Mouse (Mus musculus): ENCODE results near the gene Wfdc11. TPM values are rescaled to one million over a fixed set of nuclear protein-coding genes. Genes with fewer than 3 reads are reported as not detected.
"Not testable (repeated sequence)": the region's sequence is repeated elsewhere in the genome, so short reads cannot be mapped to it uniquely, and the experiment has no call there.

Gene Wfdc11
- polyA plus RNA-seq, 1 experiment from 2014 or later, result not detected

DNA sequence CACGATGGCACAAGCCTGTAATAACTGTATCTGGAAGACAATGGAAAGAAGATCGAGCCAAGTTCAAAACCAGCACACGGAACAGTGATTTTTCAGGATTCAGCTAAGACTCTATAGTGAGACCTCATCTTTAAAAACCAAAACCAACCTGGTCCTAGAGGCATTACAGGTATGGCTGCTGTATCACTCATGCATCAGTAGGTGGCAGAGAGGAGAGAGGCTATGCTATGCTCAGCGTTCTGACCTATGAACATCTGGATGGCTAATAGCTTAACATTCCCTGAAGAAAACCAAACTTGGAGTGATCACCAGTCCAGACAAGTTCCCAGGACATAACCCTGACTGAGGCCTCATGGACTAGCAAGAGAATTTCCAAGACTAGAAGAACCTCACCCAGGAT, 52.1 kb downstream of the Wfdc11 start:
- WGBS, result 78% methylated on average over 4 of the region's 4 CpGs

DNA sequence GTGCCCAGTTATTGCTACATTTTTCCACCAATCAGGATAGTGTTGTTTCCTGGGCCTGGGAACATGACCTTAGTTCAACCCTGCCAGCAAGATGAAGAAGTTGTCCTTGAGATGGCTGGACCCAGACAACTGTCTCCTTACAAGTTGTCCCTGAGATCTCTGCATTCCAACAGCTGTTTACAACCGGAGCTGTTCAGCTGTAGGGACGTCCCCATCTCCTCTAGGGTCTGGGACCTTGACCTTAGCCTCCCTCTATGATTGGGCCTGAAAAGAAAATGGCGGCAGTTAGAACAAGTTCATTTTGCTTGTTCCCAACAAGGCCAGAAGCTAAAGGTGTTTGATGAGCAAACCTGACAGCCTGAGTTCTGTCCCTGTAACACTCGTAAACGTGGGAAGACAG, 54.8 kb downstream of the Wfdc11 start:
- no peaks in the 10 kb centered on the region for H3K9me3 ChIP-seq (ENCODE audit: control insufficient read depth, low read length)
- 71% methylated on average over 5 of the region's 5 CpGs for WGBS
- H3K27ac ChIP-seq (replicated peaks), result no peak overlapping the region
- no peaks in the 10 kb centered on the region for H3K27me3 ChIP-seq (ENCODE audit: control insufficient read depth, insufficient read depth, low read length)
- TF ChIP-seq CTCF (IDR thresholded peaks at IDR 0.05; ENCODE audit: low read depth) (no peak), EP300 (optimal IDR thresholded peaks at IDR 0.05) (no peak)
- no peak overlapping the region for H3K4me3 ChIP-seq (ENCODE audit: low read depth, low read length)
- ATAC-seq (ENCODE audit: low FRiP score, low TSS enrichment) (no peak), DNase-seq (ENCODE audit: low spot score) (no peak)
- no peak overlapping the region for H3K4me2 ChIP-seq (replicated peaks; ENCODE audit: low read depth)
- no peaks in the 10 kb centered on the region for H3K36me3 ChIP-seq (ENCODE audit: control insufficient read depth, insufficient read depth, low read length)
- H3K4me1 ChIP-seq (replicated peaks; ENCODE audit: control insufficient read depth, insufficient read depth), result no peaks in the 10 kb centered on the region
- H3K9ac ChIP-seq (ENCODE audit: low read length), result no peak overlapping the region

More for the DNA sequence above, 52.1 kb downstream of the Wfdc11 start:
- Histone ChIP-seq H3K9me3 (ENCODE audit: control insufficient read depth, low read length) (no peaks in the 10 kb centered on the region), H3K27me3 (ENCODE audit: control insufficient read depth, insufficient read depth, low read length) (no peaks in the 10 kb centered on the region), H3K4me2 (replicated peaks; ENCODE audit: low read depth) (no peak overlapping the region), H3K4me3 (ENCODE audit: low read depth, low read length) (no peak overlapping the region), H3K36me3 (ENCODE audit: control insufficient read depth, insufficient read depth, low read length) (no peaks in the 10 kb centered on the region), H3K27ac (replicated peaks) (no peak overlapping the region), H3K9ac (ENCODE audit: low read length) (no peak overlapping the region), H3K4me1 (replicated peaks; ENCODE audit: control insufficient read depth, insufficient read depth) (no peaks in the 10 kb centered on the region)
- DNase-seq (ENCODE audit: low spot score) (no peak), ATAC-seq (ENCODE audit: low FRiP score, low TSS enrichment) (no peak)
- peak; percentile 45 for TF ChIP-seq CTCF (IDR thresholded peaks at IDR 0.05; ENCODE audit: low read depth)
- TF ChIP-seq EP300 (optimal IDR thresholded peaks at IDR 0.05), result no peak

DNA sequence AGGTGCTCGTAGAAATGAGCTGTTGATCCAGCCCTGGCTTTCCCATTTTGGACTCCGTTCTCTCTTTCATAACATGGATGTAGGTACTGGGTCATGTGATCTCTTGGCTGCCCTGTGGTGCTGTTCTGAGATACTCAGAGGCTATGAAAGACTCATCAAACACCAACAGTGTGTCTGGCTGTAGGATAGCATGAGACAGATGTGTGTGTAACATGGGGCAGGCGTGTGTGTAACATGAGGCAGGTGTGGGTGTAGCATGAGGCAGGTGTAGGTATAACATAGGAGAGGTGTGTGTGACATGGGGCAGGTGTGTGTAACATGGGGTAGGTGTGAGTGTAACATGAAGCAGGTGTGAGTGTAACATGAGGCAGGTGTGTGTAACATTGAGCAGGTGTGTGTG, 58.5 kb downstream of the Wfdc11 start:
- no peak overlapping the region for H3K4me2 ChIP-seq (replicated peaks; ENCODE audit: low read depth)
- ATAC-seq (ENCODE audit: low FRiP score, low TSS enrichment) (no peak), DNase-seq (ENCODE audit: low spot score) (no peak)
- H3K9ac ChIP-seq (ENCODE audit: low read length), result no peak overlapping the region
- no peak for TF ChIP-seq EP300 (optimal IDR thresholded peaks at IDR 0.05)
- no peak for TF ChIP-seq CTCF (IDR thresholded peaks at IDR 0.05; ENCODE audit: low read depth)
- H3K4me3 ChIP-seq (ENCODE audit: low read depth, low read length), result no peak overlapping the region
- no peaks in the 10 kb centered on the region for H3K36me3 ChIP-seq (ENCODE audit: control insufficient read depth, insufficient read depth, low read length)
- H3K27ac ChIP-seq (replicated peaks), result no peak overlapping the region
- 86% methylated on average over 3 of the region's 3 CpGs for WGBS
- no peaks in the 10 kb centered on the region for H3K9me3 ChIP-seq (ENCODE audit: control insufficient read depth, low read length)
- H3K27me3 ChIP-seq (ENCODE audit: control insufficient read depth, insufficient read depth, low read length), result no peaks in the 10 kb centered on the region
- H3K4me1 ChIP-seq (replicated peaks; ENCODE audit: control insufficient read depth, insufficient read depth), result no peaks in the 10 kb centered on the region

DNA sequence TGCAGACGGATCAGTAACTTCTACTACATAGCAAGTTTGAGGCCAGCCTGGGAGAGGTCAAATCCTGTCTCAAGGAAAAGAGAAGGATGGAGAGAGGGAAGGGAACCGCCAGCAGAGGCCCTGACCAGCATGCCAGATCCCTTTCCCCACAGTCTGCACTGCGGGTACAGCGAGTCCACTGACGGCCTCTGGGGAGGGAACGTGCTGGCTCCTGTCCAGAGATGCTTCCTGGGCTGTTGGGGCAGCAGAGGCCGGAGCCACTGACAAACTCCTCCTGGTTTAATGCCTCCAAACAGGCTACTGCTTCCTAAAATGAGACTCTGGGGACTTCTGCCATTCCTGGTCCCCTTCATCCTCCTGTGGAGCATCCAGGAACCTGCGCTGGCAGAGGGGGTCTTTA, 60.4 kb downstream of the Wfdc11 start, which contains the start of the genes Wfdc6b and Wfdc8:
TSS of gene Wfdc6b (plus strand) at position 52 of the 400 bp plus-strand sequence.
TSS of gene Wfdc8 (minus strand) at position 156 of the 400 bp plus-strand sequence.
- H3K4me2 ChIP-seq (replicated peaks; ENCODE audit: low read depth); H3K4me3 ChIP-seq (ENCODE audit: low read depth, low read length); H3K27me3 ChIP-seq (ENCODE audit: control insufficient read depth, insufficient read depth, low read length); ATAC-seq (ENCODE audit: low FRiP score, low TSS enrichment); H3K27ac ChIP-seq (replicated peaks); H3K9me3 ChIP-seq (ENCODE audit: control insufficient read depth, low read length); H3K4me1 ChIP-seq (replicated peaks; ENCODE audit: control insufficient read depth, insufficient read depth); H3K9ac ChIP-seq (ENCODE audit: low read length); H3K36me3 ChIP-seq (ENCODE audit: control insufficient read depth, insufficient read depth, low read length); DNase-seq (ENCODE audit: low spot score): not testable (repeated sequence)
- 44% methylated on average over 8 of the region's 8 CpGs for WGBS

Other genes starting within 250 kb of the Wfdc11 start
- gene Sdc4, start 230.2 kb downstream of the Wfdc11 start, polyA plus RNA-seq (2015; fragmentation: Nextera tagmentation; extraction: Ambion mirVana), result 133 and 143 TPM in 2 replicates
- 46.9 and 48.6 TPM in 2 replicates for gene Sys1, start 217.1 kb downstream of the Wfdc11 start, polyA plus RNA-seq (2015; fragmentation: Nextera tagmentation; extraction: Ambion mirVana)
- 26.9 and 28.1 TPM in 2 replicates for gene Gm20458, start 213.1 kb downstream of the Wfdc11 start, polyA plus RNA-seq (2015; fragmentation: Nextera tagmentation; extraction: Ambion mirVana)
- gene Trp53tg5, start 200.4 kb downstream of the Wfdc11 start, polyA plus RNA-seq (2015; fragmentation: Nextera tagmentation; extraction: Ambion mirVana), result not detected in 2 replicates
- 27.3 and 27.8 TPM in 2 replicates for gene Dbndd2, start 188.0 kb downstream of the Wfdc11 start, polyA plus RNA-seq (2015; fragmentation: Nextera tagmentation; extraction: Ambion mirVana)
- 53.6 and 54.7 TPM in 2 replicates for gene Pigt, start 176.6 kb downstream of the Wfdc11 start, polyA plus RNA-seq (2015; fragmentation: Nextera tagmentation; extraction: Ambion mirVana)
- 123 and 147 TPM in 2 replicates for gene Wfdc2, start 111.7 kb downstream of the Wfdc11 start, polyA plus RNA-seq (2015; fragmentation: Nextera tagmentation; extraction: Ambion mirVana)
- gene Spint3, start 100.6 kb downstream of the Wfdc11 start, polyA plus RNA-seq (2015; fragmentation: Nextera tagmentation; extraction: Ambion mirVana), result not detected in 2 replicates
- gene Wfdc6a, start 88.6 kb downstream of the Wfdc11 start, polyA plus RNA-seq (2015; fragmentation: Nextera tagmentation; extraction: Ambion mirVana), result 0.75 and 1.1 TPM in 2 replicates
- not detected in 2 replicates for gene Eppin, start 80.5 kb downstream of the Wfdc11 start, polyA plus RNA-seq (2015; fragmentation: Nextera tagmentation; extraction: Ambion mirVana)
- gene Wfdc6b, start 60.6 kb downstream of the Wfdc11 start, polyA plus RNA-seq (2015; fragmentation: Nextera tagmentation; extraction: Ambion mirVana), result not detected in 2 replicates
- not detected in 2 replicates for gene Wfdc8, start 60.5 kb downstream of the Wfdc11 start, polyA plus RNA-seq (2015; fragmentation: Nextera tagmentation; extraction: Ambion mirVana)
- gene Wfdc16, start 35.3 kb downstream of the Wfdc11 start, polyA plus RNA-seq (2015; fragmentation: Nextera tagmentation; extraction: Ambion mirVana), result not detected in 2 replicates
- 12.2 and 12.6 TPM in 2 replicates for gene Wfdc10, start 18.0 kb downstream of the Wfdc11 start, polyA plus RNA-seq (2015; fragmentation: Nextera tagmentation; extraction: Ambion mirVana)
- gene Wfdc9, start 17.5 kb downstream of the Wfdc11 start, polyA plus RNA-seq (2015; fragmentation: Nextera tagmentation; extraction: Ambion mirVana), result 0.58 TPM in 1 of 2 replicates, not detected in the other
- gene Wfdc13, start 11.0 kb upstream of the Wfdc11 start, polyA plus RNA-seq (2015; fragmentation: Nextera tagmentation; extraction: Ambion mirVana), result 2.1 and 2.6 TPM in 2 replicates
- not detected in 2 replicates for gene Spint4, start 24.4 kb upstream of the Wfdc11 start, polyA plus RNA-seq (2015; fragmentation: Nextera tagmentation; extraction: Ambion mirVana)
- not detected in 2 replicates for gene Spint5, start 41.2 kb upstream of the Wfdc11 start, polyA plus RNA-seq (2015; fragmentation: Nextera tagmentation; extraction: Ambion mirVana)
- 1.4 TPM in 2 replicates for gene Wfdc3, start 71.8 kb upstream of the Wfdc11 start, polyA plus RNA-seq (2015; fragmentation: Nextera tagmentation; extraction: Ambion mirVana)
- 38.0 and 39.1 TPM in 2 replicates for gene Dnttip1, start 71.9 kb upstream of the Wfdc11 start, polyA plus RNA-seq (2015; fragmentation: Nextera tagmentation; extraction: Ambion mirVana)
- 74.1 and 104 TPM in 2 replicates for gene Ube2c, start 95.8 kb upstream of the Wfdc11 start, polyA plus RNA-seq (2015; fragmentation: Nextera tagmentation; extraction: Ambion mirVana)
- gene Tnnc2, start 105.9 kb upstream of the Wfdc11 start, polyA plus RNA-seq (2015; fragmentation: Nextera tagmentation; extraction: Ambion mirVana), result 7.0 and 8.5 TPM in 2 replicates
- 13.9 and 14.9 TPM in 2 replicates for gene Snx21, start 111.7 kb upstream of the Wfdc11 start, polyA plus RNA-seq (2015; fragmentation: Nextera tagmentation; extraction: Ambion mirVana)
- gene Acot8, start 130.8 kb upstream of the Wfdc11 start, polyA plus RNA-seq (2015; fragmentation: Nextera tagmentation; extraction: Ambion mirVana), result 39.4 and 43.8 TPM in 2 replicates
- 3.8 and 4.4 TPM in 2 replicates for gene Zswim3, start 131.0 kb upstream of the Wfdc11 start, polyA plus RNA-seq (2015; fragmentation: Nextera tagmentation; extraction: Ambion mirVana)
- gene Zswim1, start 148.6 kb upstream of the Wfdc11 start, polyA plus RNA-seq (2015; fragmentation: Nextera tagmentation; extraction: Ambion mirVana), result 10.1 and 11.4 TPM in 2 replicates
- not detected in 2 replicates for gene Spata25, start 154.4 kb upstream of the Wfdc11 start, polyA plus RNA-seq (2015; fragmentation: Nextera tagmentation; extraction: Ambion mirVana)
- gene Ctsa, start 158.8 kb upstream of the Wfdc11 start, polyA plus RNA-seq (2015; fragmentation: Nextera tagmentation; extraction: Ambion mirVana), result 107 and 114 TPM in 2 replicates
- 4.6 and 5.3 TPM in 2 replicates for gene Neurl2, start 159.4 kb upstream of the Wfdc11 start, polyA plus RNA-seq (2015; fragmentation: Nextera tagmentation; extraction: Ambion mirVana)
- gene Pltp, start 183.6 kb upstream of the Wfdc11 start, polyA plus RNA-seq (2015; fragmentation: Nextera tagmentation; extraction: Ambion mirVana), result 42.7 and 44.2 TPM in 2 replicates
- 49.2 and 51.4 TPM in 2 replicates for gene Pcif1, start 205.2 kb upstream of the Wfdc11 start, polyA plus RNA-seq (2015; fragmentation: Nextera tagmentation; extraction: Ambion mirVana)
- 3.7 and 4.3 TPM in 2 replicates for gene Zfp335, start 237.7 kb upstream of the Wfdc11 start, polyA plus RNA-seq (2015; fragmentation: Nextera tagmentation; extraction: Ambion mirVana)